ENCODE assay signal across 9 mouse cellular contexts in genomic region chr7:29305263-29305988, GRCm38 (mm10). TPM values are rescaled to one million over a fixed set of nuclear protein-coding genes. Genes with fewer than 3 reads are reported as not detected.
DNase-seq lines count a peak whose midpoint lies in the region; ATAC-seq and TF ChIP-seq lines count a peak whose summit lies in the region.
"Had no signal": no experiment of that assay in that cellular context is flagged by ENCODE, and none has a peak within 500 bp of the region (broad histone marks: within the 10 kb centered on the region; RNA-seq: fewer than 3 reads in every experiment).

No protein-coding gene starts in this region.

- H3K9me3 ChIP-seq in hindbrain, embryonic 14.5 days (ENCODE audit: control insufficient read depth, low read length) = no peaks in the 10 kb centered on the region
- no peaks in the 10 kb centered on the region for H3K9me3 ChIP-seq in midbrain, postnatal 0 days (ENCODE audit: low read length)

- H3K9ac ChIP-seq in hindbrain, embryonic 14.5 days = peak overlapping the region; percentile 82
- peak overlapping the region; percentile 88 for H3K9ac ChIP-seq in midbrain, postnatal 0 days (replicated peaks; ENCODE audit: low read length, poor library complexity, severe bottlenecking)

- peak overlapping the region; percentile 92 for H3K4me2 ChIP-seq in hindbrain, embryonic 14.5 days (replicated peaks)
- H3K4me2 ChIP-seq in midbrain, postnatal 0 days (ENCODE audit: low read depth, low read length, poor library complexity, severe bottlenecking) = peak overlapping the region; percentile 95

- WGBS in hindbrain, embryonic 14.5 days = 8% methylated on average over 9 of the region's 9 CpGs
- WGBS in midbrain, postnatal 0 days = 14% methylated on average over 9 of the region's 9 CpGs

- H3K27me3 ChIP-seq in hindbrain, embryonic 14.5 days (ENCODE audit: control insufficient read depth, insufficient read depth, low read length) = no peaks in the 10 kb centered on the region
- no peaks in the 10 kb centered on the region for H3K27me3 ChIP-seq in midbrain, postnatal 0 days (ENCODE audit: insufficient read depth, low read length)

- no peak for TF ChIP-seq CTCF in layer of hippocampus, adult 2 months (conservative IDR thresholded peaks at IDR 0.05)
- peak; percentile 24 for TF ChIP-seq CTCF in midbrain, postnatal 0 days (IDR thresholded peaks at IDR 0.05)

- DNase-seq in layer of hippocampus, adult 2 months (ENCODE audit: low spot score in 2 of 2) = no peak
- no peak for DNase-seq in layer of hippocampus, adult 18-20 months (ENCODE audit: low spot score in 2 of 2)
- peak; percentile 65 to 69 for DNase-seq in cerebellum, postnatal 10 days
- DNase-seq in hindbrain, embryonic 14.5 days (ENCODE audit: low spot score) = peak; percentile 48
- no peak for DNase-seq in midbrain, postnatal 0 days (ENCODE audit: low spot score)
- no peak for DNase-seq in adrenal gland, adult 2 months
- DNase-seq in c-Kit-positive CD71-positive TER-119-positive erythroid progenitor cells, embryonic 14.5 days (ENCODE audit: low spot score) = no peak
- DNase-seq in gastrocnemius, postnatal 36 days = no peak

- peaks cover 42% of the 10 kb centered on the region for H3K4me1 ChIP-seq in hindbrain, embryonic 14.5 days (replicated peaks; ENCODE audit: control insufficient read depth, insufficient read depth, low read length)
- no peaks in the 10 kb centered on the region; the same call in 1 of the 2 replicates for H3K4me1 ChIP-seq in midbrain, postnatal 0 days (ENCODE audit: insufficient read depth, low read length)

- ATAC-seq in hindbrain, embryonic 14.5 days (ENCODE audit: low FRiP score) = no peak
- no peak for ATAC-seq in midbrain, postnatal 0 days (ENCODE audit: low FRiP score)

- H3K27ac ChIP-seq in layer of hippocampus, adult 2 months = peak overlapping the region; percentile 70; the same call in 1 of the 2 replicates
- H3K27ac ChIP-seq in hindbrain, embryonic 14.5 days = peak overlapping the region; percentile 88
- H3K27ac ChIP-seq in midbrain, postnatal 0 days (ENCODE audit: low read depth, low read length) = peak overlapping the region; percentile 81

- intact Hi-C loops in gastrocnemius, postnatal 36 days (cut with DNase I) = no loop called here

- peak overlapping the region; percentile 71 for H3K4me3 ChIP-seq in layer of hippocampus, adult 2 months
- peak overlapping the region; percentile 65 for H3K4me3 ChIP-seq in hindbrain, embryonic 14.5 days (replicated peaks; ENCODE audit: low read length)
- H3K4me3 ChIP-seq in midbrain, postnatal 0 days (ENCODE audit: low read depth, low read length) = peak overlapping the region; percentile 82

- H3K36me3 ChIP-seq in hindbrain, embryonic 14.5 days (replicated peaks; ENCODE audit: control insufficient read depth, insufficient read depth) = 0 out of 2 replicates have a peak, but pooled peaks cover 4% of the 10 kb centered on the region
- H3K36me3 ChIP-seq in midbrain, postnatal 0 days (ENCODE audit: insufficient read depth, low read length) = no peaks in the 10 kb centered on the region

RNA-seq across cellular contexts. Expression of gene Dpf1, which starts 1.7 kb away (rescaled TPM):
- 100 to 1,000 TPM; 106 to 113 TPM for total RNA-seq in layer of hippocampus, adult 2 months (2021)
- 100 to 1,000 TPM; 105 to 112 TPM for total RNA-seq in layer of hippocampus, adult 18-20 months (2021)
- 160 and 161 TPM in 2 replicates for polyA plus RNA-seq in hindbrain, embryonic 14.5 days (2014; fragmentation: Nextera tagmentation; extraction: Ambion mirVana)
- total RNA-seq in midbrain, postnatal 0 days (2014; rRNA removed) = 192 and 197 TPM in 2 replicates
- polyA plus RNA-seq in midbrain, postnatal 0 days (2015; fragmentation: Nextera tagmentation; extraction: Ambion mirVana) = 160 and 162 TPM in 2 replicates
- total RNA-seq in adrenal gland, adult 2 months (2021) = 1 to 10 TPM; 1.5 to 3.3 TPM
- 2.9 and 3.1 TPM in 2 replicates for polyA plus RNA-seq in adrenal gland, adult 2 months (2012; rRNA removed)
- 1 to 10 TPM; 1.9 to 2.3 TPM for total RNA-seq in gastrocnemius, postnatal 36 days (2021)

RNA-seq across cellular contexts. Expression of gene Ppp1r14a, which starts 16.3 kb away (rescaled TPM):
- total RNA-seq in layer of hippocampus, adult 2 months (2021) = 10 to 100 TPM; 20.8 to 21.6 TPM
- total RNA-seq in layer of hippocampus, adult 18-20 months (2021) = 10 to 100 TPM; 28.1 to 31.3 TPM
- 2.2 and 3.6 TPM in 2 replicates for polyA plus RNA-seq in hindbrain, embryonic 14.5 days (2014; fragmentation: Nextera tagmentation; extraction: Ambion mirVana)
- 1.3 TPM in 2 replicates for total RNA-seq in midbrain, postnatal 0 days (2014; rRNA removed)
- 1.4 and 1.7 TPM in 2 replicates for polyA plus RNA-seq in midbrain, postnatal 0 days (2015; fragmentation: Nextera tagmentation; extraction: Ambion mirVana)
- 1 to 10 TPM; 5.5 to 9.8 TPM for total RNA-seq in adrenal gland, adult 2 months (2021)
- 9.2 and 12.1 TPM in 2 replicates for polyA plus RNA-seq in adrenal gland, adult 2 months (2012; rRNA removed)
- total RNA-seq in gastrocnemius, postnatal 36 days (2021) = 1 to 10 TPM; 3.3 to 3.5 TPM

RNA-seq across cellular contexts. Expression of gene Spint2, which starts 23.7 kb away (rescaled TPM):
- total RNA-seq in layer of hippocampus, adult 2 months (2021) = 10 to 100 TPM; 18.3 to 21.7 TPM
- total RNA-seq in layer of hippocampus, adult 18-20 months (2021) = 10 to 100 TPM; 21.9 to 26.1 TPM
- 71.3 and 73.2 TPM in 2 replicates for polyA plus RNA-seq in hindbrain, embryonic 14.5 days (2014; fragmentation: Nextera tagmentation; extraction: Ambion mirVana)
- 46.6 and 47.7 TPM in 2 replicates for total RNA-seq in midbrain, postnatal 0 days (2014; rRNA removed)
- 148 and 153 TPM in 2 replicates for polyA plus RNA-seq in midbrain, postnatal 0 days (2015; fragmentation: Nextera tagmentation; extraction: Ambion mirVana)
- total RNA-seq in adrenal gland, adult 2 months (2021) = 10 to 100 TPM; 44.3 to 53.9 TPM
- 61.1 and 90.2 TPM in 2 replicates for polyA plus RNA-seq in adrenal gland, adult 2 months (2012; rRNA removed)
- 1 to 10 TPM; 4.1 to 4.5 TPM for total RNA-seq in gastrocnemius, postnatal 36 days (2021)

RNA-seq across cellular contexts. Expression of gene 2200002D01Rik, which starts 57.2 kb away (rescaled TPM):
- total RNA-seq in layer of hippocampus, adult 2 months (2021) = under 1 TPM in 1 of 2 experiments, not detected in 1; 0.36 TPM
- not detected for total RNA-seq in layer of hippocampus, adult 18-20 months (2021)
- 0.61 and 0.67 TPM in 2 replicates for polyA plus RNA-seq in hindbrain, embryonic 14.5 days (2014; fragmentation: Nextera tagmentation; extraction: Ambion mirVana)
- 0.52 TPM in 1 of 2 replicates, not detected in the other for total RNA-seq in midbrain, postnatal 0 days (2014; rRNA removed)
- 1.2 and 2.0 TPM in 2 replicates for polyA plus RNA-seq in midbrain, postnatal 0 days (2015; fragmentation: Nextera tagmentation; extraction: Ambion mirVana)
- 1 to 10 TPM; 2.3 to 4.2 TPM for total RNA-seq in adrenal gland, adult 2 months (2021)
- 2.5 TPM in 2 replicates for polyA plus RNA-seq in adrenal gland, adult 2 months (2012; rRNA removed)
- total RNA-seq in gastrocnemius, postnatal 36 days (2021) = under 1 TPM; 0.28 to 0.86 TPM
- total RNA-seq: left cerebral cortex, adult 8-10 months had no signal

Comparison
In these comparisons a context has a peak if more than half of its experiments do, and no peak if none do; other contexts are left out.
1. DNase-seq: peak in cerebellum, postnatal 10 days (2 of 2) and hindbrain, embryonic 14.5 days (single experiment); none in layer of hippocampus, adult 2 months (0 of 2), layer of hippocampus, adult 18-20 months (0 of 2), midbrain, postnatal 0 days (single experiment), adrenal gland, adult 2 months (single experiment), c-Kit-positive CD71-positive TER-119-positive erythroid progenitor cells, embryonic 14.5 days (single experiment) and gastrocnemius, postnatal 36 days (0 of 2).
2. RNA of gene Dpf1, which starts 1.7 kb away (total RNA-seq): 192 to 197 TPM in midbrain, postnatal 0 days, 106 to 113 TPM in layer of hippocampus, adult 2 months and 105 to 112 TPM in layer of hippocampus, adult 18-20 months; 1.5 to 3.3 TPM in adrenal gland, adult 2 months and 1.9 to 2.3 TPM in gastrocnemius, postnatal 36 days; every median in the first group is over 10 times any median in the second.
3. Peak in every context shown above with its lines, with median percentiles within 50 percentile points of each other: H3K27ac ChIP-seq and H3K4me3 ChIP-seq.